Mouse (Mus musculus): ENCODE measurements around the gene Tmem255b. TPM values are rescaled to one million over a fixed set of nuclear protein-coding genes. Genes with fewer than 3 reads are reported as not detected.

The Tmem255b gene
- polyA plus RNA-seq, 1 experiment from 2014 or later: not detected

GRCm38 (mm10) chr8:13472284-13472683, 37.3 kb downstream of the Tmem255b start:
- WGBS: 76% methylated on average over 7 of the region's 7 CpGs
- Histone ChIP-seq H3K36me3 (ENCODE audit: control insufficient read depth, insufficient read depth, low read length) (no peaks in the 10 kb centered on the region), H3K9ac (ENCODE audit: low read depth, low read length) (no peak overlapping the region), H3K9me3 (ENCODE audit: control insufficient read depth, low read length) (no peaks in the 10 kb centered on the region), H3K4me1 (replicated peaks; ENCODE audit: control insufficient read depth, insufficient read depth, low read length) (no peaks in the 10 kb centered on the region), H3K27me3 (ENCODE audit: control insufficient read depth, insufficient read depth, low read length) (no peaks in the 10 kb centered on the region), H3K4me2 (replicated peaks; ENCODE audit: low read depth, low read length) (no peak overlapping the region), H3K27ac (ENCODE audit: low read depth, low read length) (no peak overlapping the region), H3K4me3 (ENCODE audit: low read depth, low read length) (no peak overlapping the region)
- ATAC-seq (ENCODE audit: low FRiP score) (no peak), DNase-seq (ENCODE audit: low spot score) (no peak)

GRCm38 (mm10) chr8:13475892-13476291, 40.9 kb downstream of the Tmem255b start:
- Histone ChIP-seq H3K4me3 (ENCODE audit: low read depth, low read length) (no peak overlapping the region), H3K9me3 (ENCODE audit: control insufficient read depth, low read length) (no peaks in the 10 kb centered on the region)

GRCm38 (mm10) chr8:13481089-13481554, 46.1 kb downstream of the Tmem255b start:
- Histone ChIP-seq H3K4me3 (ENCODE audit: low read depth, low read length) (no peak overlapping the region), H3K4me2 (replicated peaks; ENCODE audit: low read depth, low read length) (no peak overlapping the region), H3K9me3 (ENCODE audit: control insufficient read depth, low read length) (no peaks in the 10 kb centered on the region), H3K27ac (ENCODE audit: low read depth, low read length) (no peak overlapping the region), H3K36me3 (ENCODE audit: control insufficient read depth, insufficient read depth, low read length) (no peaks in the 10 kb centered on the region), H3K27me3 (ENCODE audit: control insufficient read depth, insufficient read depth, low read length) (no peaks in the 10 kb centered on the region), H3K4me1 (replicated peaks; ENCODE audit: control insufficient read depth, insufficient read depth, low read length) (no peaks in the 10 kb centered on the region), H3K9ac (ENCODE audit: low read depth, low read length) (no peak overlapping the region)
- no peak for ATAC-seq (ENCODE audit: low FRiP score)
- no peak for DNase-seq (ENCODE audit: low spot score)
- 88% methylated on average over 7 of the region's 7 CpGs for WGBS

More at GRCm38 (mm10) chr8:13475892-13476291, 40.9 kb downstream of the Tmem255b start:
- H3K36me3 ChIP-seq (ENCODE audit: control insufficient read depth, insufficient read depth, low read length): no peaks in the 10 kb centered on the region
- no peak overlapping the region for H3K9ac ChIP-seq (ENCODE audit: low read depth, low read length)
- no peak overlapping the region for H3K4me2 ChIP-seq (replicated peaks; ENCODE audit: low read depth, low read length)
- no peaks in the 10 kb centered on the region for H3K4me1 ChIP-seq (replicated peaks; ENCODE audit: control insufficient read depth, insufficient read depth, low read length)
- DNase-seq (ENCODE audit: low spot score): no peak
- ATAC-seq (ENCODE audit: low FRiP score): no peak
- no peak overlapping the region for H3K27ac ChIP-seq (ENCODE audit: low read depth, low read length)
- 70% methylated on average over 9 of the region's 9 CpGs for WGBS
- no peaks in the 10 kb centered on the region for H3K27me3 ChIP-seq (ENCODE audit: control insufficient read depth, insufficient read depth, low read length)

GRCm38 (mm10) chr8:13481596-13481995, 46.6 kb downstream of the Tmem255b start:
- WGBS: 85% methylated on average over 3 of the region's 3 CpGs
- no peak for ATAC-seq (ENCODE audit: low FRiP score)

GRCm38 (mm10) chr8:13482101-13482801, 47.3 kb downstream of the Tmem255b start:
- 75% methylated on average over 2 of the region's 2 CpGs for WGBS
- DNase-seq (ENCODE audit: low spot score) (no peak), ATAC-seq (ENCODE audit: low FRiP score) (no peak)
- H3K4me1 ChIP-seq (replicated peaks; ENCODE audit: control insufficient read depth, insufficient read depth, low read length): no peaks in the 10 kb centered on the region
- H3K36me3 ChIP-seq (ENCODE audit: control insufficient read depth, insufficient read depth, low read length): no peaks in the 10 kb centered on the region
- H3K4me3 ChIP-seq (ENCODE audit: low read depth, low read length): no peak overlapping the region
- H3K27ac ChIP-seq (ENCODE audit: low read depth, low read length): no peak overlapping the region
- no peaks in the 10 kb centered on the region for H3K27me3 ChIP-seq (ENCODE audit: control insufficient read depth, insufficient read depth, low read length)
- no peak overlapping the region for H3K4me2 ChIP-seq (replicated peaks; ENCODE audit: low read depth, low read length)
- H3K9ac ChIP-seq (ENCODE audit: low read depth, low read length): no peak overlapping the region
- no peaks in the 10 kb centered on the region for H3K9me3 ChIP-seq (ENCODE audit: control insufficient read depth, low read length)

More at GRCm38 (mm10) chr8:13481596-13481995, 46.6 kb downstream of the Tmem255b start:
- Histone ChIP-seq H3K4me2 (replicated peaks; ENCODE audit: low read depth, low read length) (no peak overlapping the region), H3K9me3 (ENCODE audit: control insufficient read depth, low read length) (no peaks in the 10 kb centered on the region), H3K4me1 (replicated peaks; ENCODE audit: control insufficient read depth, insufficient read depth, low read length) (no peaks in the 10 kb centered on the region), H3K9ac (ENCODE audit: low read depth, low read length) (no peak overlapping the region), H3K27ac (ENCODE audit: low read depth, low read length) (no peak overlapping the region), H3K36me3 (ENCODE audit: control insufficient read depth, insufficient read depth, low read length) (no peaks in the 10 kb centered on the region), H3K4me3 (ENCODE audit: low read depth, low read length) (no peak overlapping the region), H3K27me3 (ENCODE audit: control insufficient read depth, insufficient read depth, low read length) (no peaks in the 10 kb centered on the region)
- no peak for DNase-seq (ENCODE audit: low spot score)

GRCm38 (mm10) chr8:13483191-13483590, 48.2 kb downstream of the Tmem255b start:
- Histone ChIP-seq H3K4me2 (replicated peaks; ENCODE audit: low read depth, low read length) (no peak overlapping the region), H3K36me3 (ENCODE audit: control insufficient read depth, insufficient read depth, low read length) (no peaks in the 10 kb centered on the region), H3K9ac (ENCODE audit: low read depth, low read length) (no peak overlapping the region), H3K4me1 (replicated peaks; ENCODE audit: control insufficient read depth, insufficient read depth, low read length) (no peaks in the 10 kb centered on the region), H3K9me3 (ENCODE audit: control insufficient read depth, low read length) (no peaks in the 10 kb centered on the region), H3K4me3 (ENCODE audit: low read depth, low read length) (no peak overlapping the region), H3K27ac (ENCODE audit: low read depth, low read length) (no peak overlapping the region), H3K27me3 (ENCODE audit: control insufficient read depth, insufficient read depth, low read length) (no peaks in the 10 kb centered on the region)
- ATAC-seq (ENCODE audit: low FRiP score) (no peak), DNase-seq (ENCODE audit: low spot score) (no peak)
- WGBS: 86% methylated on average over 5 of the region's 5 CpGs

- Histone ChIP-seq H3K27ac (ENCODE audit: low read depth, low read length) (no peak overlapping the region), H3K4me2 (replicated peaks; ENCODE audit: low read depth, low read length) (no peak overlapping the region), H3K4me3 (ENCODE audit: low read depth, low read length) (no peak overlapping the region), H3K9me3 (ENCODE audit: control insufficient read depth, low read length) (no peaks in the 10 kb centered on the region), H3K9ac (ENCODE audit: low read depth, low read length) (no peak overlapping the region), H3K4me1 (replicated peaks; ENCODE audit: control insufficient read depth, insufficient read depth, low read length) (peaks cover 2% of the 10 kb centered on the region; the same call in 1 of the 2 replicates), H3K27me3 (ENCODE audit: control insufficient read depth, insufficient read depth, low read length) (peaks cover 17% of the 10 kb centered on the region), H3K36me3 (ENCODE audit: control insufficient read depth, insufficient read depth, low read length) (no peaks in the 10 kb centered on the region)
- ATAC-seq (ENCODE audit: low FRiP score): no peak
- WGBS: 86% methylated on average over 3 of the region's 3 CpGs
- no peak for DNase-seq (ENCODE audit: low spot score)
Measured at GRCm38 (mm10) chr8:13489351-13489750, 54.4 kb downstream of the Tmem255b start.

- no peak overlapping the region for H3K9ac ChIP-seq (ENCODE audit: low read depth, low read length)
- whole genome bisulfite sequencing: 43% methylated on average over 13 of the region's 13 CpGs
- H3K27ac ChIP-seq (ENCODE audit: low read depth, low read length): no peak overlapping the region
Measured at GRCm38 (mm10) chr8:13489986-13490910, 55.3 kb downstream of the Tmem255b start.

More at GRCm38 (mm10) chr8:13489986-13490910, 55.3 kb downstream of the Tmem255b start:
- Histone ChIP-seq H3K4me3 (ENCODE audit: low read depth, low read length) (no peak overlapping the region), H3K4me1 (replicated peaks; ENCODE audit: control insufficient read depth, insufficient read depth, low read length) (peaks cover 2% of the 10 kb centered on the region; the same call in 1 of the 2 replicates), H3K4me2 (replicated peaks; ENCODE audit: low read depth, low read length) (no peak overlapping the region), H3K36me3 (ENCODE audit: control insufficient read depth, insufficient read depth, low read length) (no peaks in the 10 kb centered on the region), H3K9me3 (ENCODE audit: control insufficient read depth, low read length) (no peaks in the 10 kb centered on the region), H3K27me3 (ENCODE audit: control insufficient read depth, insufficient read depth, low read length) (peaks cover 22% of the 10 kb centered on the region)
- no peak for ATAC-seq (ENCODE audit: low FRiP score)
- no peak for DNase-seq (ENCODE audit: low spot score)

Measured in hindbrain, embryonic 11.5 days (tissue).